Mouse (Mus musculus) CH12.LX (cell line): Measurements from ENCODE around the gene Htra1. TPM values are rescaled to one million over a fixed set of nuclear protein-coding genes. Genes with fewer than 3 reads are reported as not detected.

Experiments
- DNase-seq: peaks from one replicate; pipeline ENCODE4 v3.0.0-alpha.2; 2013; ENCODE audit errors: extremely low read depth
- H3K27ac ChIP-seq: 2 replicates; pipeline ENCODE4 v1.5.1; 2012; ENCODE audit warnings: low read depth, mild to moderate bottlenecking, control low read depth, moderate library complexity; ENCODE audit not compliant: insufficient read depth
- H3K27me3 ChIP-seq: replicated peaks from 2 replicates; pipeline ENCODE3; 2012; ENCODE audit warnings: inconsistent platforms
- H3K36me3 ChIP-seq, 2 experiments: replicated peaks in 1 of 2; 2 replicates each; pipeline versions ENCODE3 to v1.6.1; 2012; ENCODE audit warnings: inconsistent platforms in 1 of 2, low read length in 1 of 2, mild to moderate bottlenecking in 1 of 2, mixed read lengths in 1 of 2, moderate library complexity in 1 of 2; ENCODE audit not compliant: control insufficient read depth in 1 of 2, insufficient read depth in 1 of 2
- H3K4me1 ChIP-seq, 2 experiments: 2 replicates each; pipeline ENCODE4 v1.6.1; 2012; ENCODE audit warnings: inconsistent platforms in 1 of 2, moderate library complexity in 1 of 2; ENCODE audit not compliant: insufficient read depth in 2 of 2, control insufficient read depth in 1 of 2
- H3K4me2 ChIP-seq: 2 replicates; pipeline ENCODE4 v1.6.1; 2012; ENCODE audit warnings: low read depth, mild to moderate bottlenecking, control low read depth; ENCODE audit not compliant: poor library complexity, insufficient read depth, severe bottlenecking
- H3K4me3 ChIP-seq, 3 experiments: fragments of 150-350 bp in 1 of 3; sonication (generic) in 1 of 3; replicated peaks in 1 of 3; 2 replicates each; pipeline versions ENCODE3 to v1.5.1; 2011 to 2012; ENCODE audit warnings: low read depth in 2 of 3, low read length in 2 of 3, mild to moderate bottlenecking in 2 of 3, moderate library complexity in 2 of 3, control low read depth in 1 of 3, improper control_type of control experiment in 1 of 3, inconsistent platforms in 1 of 3, mixed read lengths in 1 of 3; ENCODE audit not compliant: poor library complexity in 1 of 3
- H3K79me2 ChIP-seq: replicated peaks from 2 replicates; pipeline ENCODE4 v1.6.1; 2012; ENCODE audit warnings: mild to moderate bottlenecking, moderate library complexity; ENCODE audit not compliant: control insufficient read depth, poor library complexity, insufficient read depth, severe bottlenecking; ENCODE audit errors: extremely low read depth
- H3K9ac ChIP-seq: 2 replicates; pipeline ENCODE4 v1.6.1; 2012; ENCODE audit warnings: low read depth, mild to moderate bottlenecking, control low read depth, moderate library complexity; ENCODE audit not compliant: insufficient read depth
- H3K9me3 ChIP-seq: replicated peaks from 2 replicates; pipeline ENCODE3; 2012; ENCODE audit warnings: low read length, inconsistent platforms, mixed read lengths
- CHD2 ChIP-seq: IDR thresholded peaks from 2 replicates; pipeline ENCODE4 v1.6.1; 2011; ENCODE audit warnings: low read length, improper control_type of control experiment
- CTCF ChIP-seq, 2 experiments: IDR thresholded peaks in 1 of 2; conservative IDR thresholded peaks in 1 of 2; 2 replicates each; pipeline ENCODE4 v1.5.1; 2011 to 2012; ENCODE audit warnings: low read depth in 2 of 2, low read length in 2 of 2, improper control_type of control experiment in 1 of 2, inconsistent platforms in 1 of 2, mild to moderate bottlenecking in 1 of 2, moderate library complexity in 1 of 2
- ETS1 ChIP-seq: conservative IDR thresholded peaks from 2 replicates; pipeline ENCODE4 v1.6.1; 2012; ENCODE audit warnings: low read depth, mild to moderate bottlenecking, inconsistent platforms, low read length, improper control_type of control experiment, moderate library complexity
- IRF4 ChIP-seq: IDR thresholded peaks from 2 replicates; pipeline ENCODE4 v1.6.1; 2014; ENCODE audit warnings: low read depth, mild to moderate bottlenecking, inconsistent platforms, low read length, improper control_type of control experiment
- JUND ChIP-seq: conservative IDR thresholded peaks from 2 replicates; pipeline ENCODE4 v1.6.1; 2011; ENCODE audit warnings: low read depth, low read length, improper control_type of control experiment
- KAT2A ChIP-seq: IDR thresholded peaks from 2 replicates; pipeline ENCODE4 v1.6.1; 2012; ENCODE audit warnings: low read length, improper control_type of control experiment, inconsistent platforms; ENCODE audit not compliant: insufficient replicate concordance
- MAX ChIP-seq: IDR thresholded peaks from 2 replicates; pipeline ENCODE4 v1.6.1; 2011; ENCODE audit warnings: low read length, improper control_type of control experiment
- MAZ ChIP-seq: IDR thresholded peaks from 2 replicates; pipeline ENCODE4 v1.6.1; 2012; ENCODE audit warnings: low read depth, mild to moderate bottlenecking, inconsistent platforms, low read length, improper control_type of control experiment, moderate library complexity
- MEF2A ChIP-seq: IDR thresholded peaks from 2 replicates; pipeline ENCODE4 v1.6.1; 2014; ENCODE audit warnings: low read depth, mild to moderate bottlenecking, inconsistent platforms, low read length, improper control_type of control experiment, borderline replicate concordance
- MXI1 ChIP-seq: IDR thresholded peaks from 2 replicates; pipeline ENCODE4 v1.6.1; 2011; ENCODE audit warnings: mild to moderate bottlenecking, low read depth, low read length, improper control_type of control experiment
- NELFE ChIP-seq: IDR thresholded peaks from 2 replicates; pipeline ENCODE4 v1.6.1; 2011; ENCODE audit warnings: low read depth, low read length, improper control_type of control experiment
- POLR2A ChIP-seq: IDR thresholded peaks from 2 replicates; pipeline ENCODE4 v1.6.1; 2011; ENCODE audit warnings: low read depth, mild to moderate bottlenecking, improper control_type of control experiment, low read length
- SIN3A ChIP-seq: IDR thresholded peaks from 2 replicates; pipeline ENCODE4 v1.6.1; 2012; ENCODE audit warnings: low read length, improper control_type of control experiment, inconsistent platforms
- SMC3 ChIP-seq: IDR thresholded peaks from 2 replicates; pipeline ENCODE4 v1.6.1; 2011; ENCODE audit warnings: low read depth, low read length, improper control_type of control experiment
- TBP ChIP-seq: conservative IDR thresholded peaks from 2 replicates; pipeline ENCODE4 v1.6.1; 2011; ENCODE audit warnings: low read depth, low read length, improper control_type of control experiment
- TCF12 ChIP-seq: IDR thresholded peaks from 2 replicates; pipeline ENCODE4 v1.6.1; 2014; ENCODE audit warnings: low read depth, mild to moderate bottlenecking, inconsistent platforms, low read length, improper control_type of control experiment
- UBTF ChIP-seq: IDR thresholded peaks from 2 replicates; pipeline ENCODE4 v1.6.1; 2012; ENCODE audit warnings: low read depth, mild to moderate bottlenecking, inconsistent platforms, low read length, improper control_type of control experiment, moderate library complexity
- ZC3H11A ChIP-seq: IDR thresholded peaks from 2 replicates; pipeline ENCODE4 v1.6.1; 2012; ENCODE audit warnings: low read depth, mild to moderate bottlenecking, inconsistent platforms, low read length, improper control_type of control experiment
- ZKSCAN1 ChIP-seq: IDR thresholded peaks from 2 replicates; pipeline ENCODE4 v1.6.1; 2012; ENCODE audit warnings: low read depth, inconsistent platforms, low read length, improper control_type of control experiment, borderline replicate concordance
- dilution Hi-C: fragments of 300-500 bp; cut with MboI; formaldehyde crosslinking; loops from 2 replicates; pipeline ENCODE4 v1.14.3; 2020; ENCODE audit warnings: low sequenced_read_pairs; ENCODE audit not compliant: extremely low pct_unique_long_range_greater_than_20kb, extremely low pct_ligation_motif_present
- in situ Hi-C: fragments of 300-500 bp; cut with MboI; formaldehyde crosslinking; loops from 3 replicates; pipeline ENCODE4 v1.14.3; 2019; ENCODE audit warnings: low sequenced_read_pairs, low pct_ligation_motif_present, low pct_unique_long_range_greater_than_20kb, mixed read lengths
- polyA plus RNA-seq: library from polyadenylated mRNA; unstranded; fragments of >175 nt; gene quantifications from 2 replicates; pipeline ENCODE4 v1.2.1, GENCODE M21; 2012; ENCODE audit warnings: low read depth; ENCODE audit not compliant: insufficient read length
- total RNA-seq, 2 experiments: library from RNA; depleted of rRNA; stranded (reverse); fragments of 300-350 nt in 1 of 2; fragments of >200 nt in 1 of 2; gene quantifications; 2 replicates each; pipeline ENCODE4 v1.2.3; 2012 to 2014

Htra1 gene
- total and polyA plus RNA-seq, 3 experiments: not detected

GRCm38 (mm10) chr7:130938896-130939295 is 3.0 kb downstream of the Htra1 start:
- no peaks in the 10 kb centered on the region for H3K9me3 ChIP-seq
- no peaks in the 10 kb centered on the region for H3K79me2 ChIP-seq
- peaks cover 81% of the 10 kb centered on the region for H3K27me3 ChIP-seq
- H3K4me3 ChIP-seq: no peak overlapping the region
- TF ChIP-seq MXI1 (no peak), UBTF (no peak), MAX (no peak), ZC3H11A (no peak), TCF12 (no peak), KAT2A (no peak), CTCF (conservative IDR thresholded peaks at IDR 0.05 in 1 of 2, IDR thresholded peaks at IDR 0.05 in 1 of 2; ENCODE audit: low read depth in 2 of 2, low read length in 2 of 2) (no peak)
- TF ChIP-seq, all 38 proteins: peak for 0
- dilution Hi-C loops (no loop called here), in situ Hi-C loops (no loop called here)
- H3K36me3 ChIP-seq: no peaks in the 10 kb centered on the region
- no peaks in the 10 kb centered on the region for H3K4me1 ChIP-seq
- no peak for DNase-seq
- H3K9ac ChIP-seq: no peak overlapping the region
- H3K4me2 ChIP-seq: no peak overlapping the region
- no peak overlapping the region for H3K27ac ChIP-seq

- peaks cover 82% of the 10 kb centered on the region for H3K27me3 ChIP-seq
- H3K9ac ChIP-seq: no peak overlapping the region
- dilution Hi-C loops (no loop called here), in situ Hi-C loops (no loop called here)
- H3K9me3 ChIP-seq: no peaks in the 10 kb centered on the region
- H3K4me3 ChIP-seq: no peak overlapping the region
- TF ChIP-seq IRF4 (no peak), SIN3A (no peak), JUND (no peak), ETS1 (no peak), CHD2 (no peak), SMC3 (no peak), ZC3H11A (no peak), MAZ (no peak), POLR2A (no peak), ZKSCAN1 (no peak), KAT2A (no peak), TBP (no peak), UBTF (no peak), NELFE (no peak), MEF2A (no peak), TCF12 (no peak)
- no peaks in the 10 kb centered on the region for H3K79me2 ChIP-seq
- H3K27ac ChIP-seq: no peak overlapping the region
- no peaks in the 10 kb centered on the region for H3K4me1 ChIP-seq
- no peak overlapping the region for H3K4me2 ChIP-seq
- DNase-seq: no peak
- H3K36me3 ChIP-seq: no peaks in the 10 kb centered on the region
Measured at GRCm38 (mm10) chr7:130940733-130941132, 4.8 kb downstream of the Htra1 start.
